Mouse (Mus musculus): ENCODE measurements around the gene Glb1l2.

Gene Glb1l2

DNA sequence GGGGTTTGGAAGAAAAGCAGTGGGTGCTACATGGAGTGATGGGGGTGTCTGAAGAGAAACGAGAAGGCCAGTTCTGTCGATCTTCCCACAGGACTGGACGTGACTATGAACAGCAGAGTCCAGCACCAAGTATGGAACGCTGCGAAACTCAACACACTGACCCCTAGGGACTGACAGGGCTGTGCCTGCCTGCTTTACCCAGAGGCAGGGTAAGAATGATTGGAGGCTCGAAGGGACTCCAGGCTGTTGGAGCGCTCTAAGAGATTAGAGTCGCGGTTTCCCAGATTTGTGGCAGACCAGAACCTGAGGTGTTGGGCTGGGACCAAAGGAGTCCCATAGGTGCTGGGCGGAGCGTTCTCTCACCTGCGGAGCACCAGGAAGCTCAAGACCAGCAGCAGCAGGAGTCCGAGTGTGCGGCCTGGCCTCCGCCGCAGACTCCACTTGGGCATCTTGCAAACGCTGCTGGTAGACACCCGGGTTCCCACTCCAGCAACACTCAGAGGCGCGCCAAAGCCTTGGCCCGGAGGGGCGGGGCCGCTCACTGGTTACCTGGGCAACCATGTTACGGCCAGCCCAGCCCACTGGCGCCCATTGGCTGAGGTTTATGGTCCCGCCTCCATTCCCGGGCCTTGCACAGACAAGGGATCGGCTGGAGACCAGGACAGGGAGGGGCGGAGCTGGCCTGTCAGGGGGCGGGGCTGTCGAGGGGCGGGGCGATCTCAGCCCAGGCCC is at the start of gene Glb1l2:
Gene Glb1l2 (minus strand): TSS at position 534 of the 732 bp plus-strand sequence.
- DNase-seq, result peak; percentile 73

DNA sequence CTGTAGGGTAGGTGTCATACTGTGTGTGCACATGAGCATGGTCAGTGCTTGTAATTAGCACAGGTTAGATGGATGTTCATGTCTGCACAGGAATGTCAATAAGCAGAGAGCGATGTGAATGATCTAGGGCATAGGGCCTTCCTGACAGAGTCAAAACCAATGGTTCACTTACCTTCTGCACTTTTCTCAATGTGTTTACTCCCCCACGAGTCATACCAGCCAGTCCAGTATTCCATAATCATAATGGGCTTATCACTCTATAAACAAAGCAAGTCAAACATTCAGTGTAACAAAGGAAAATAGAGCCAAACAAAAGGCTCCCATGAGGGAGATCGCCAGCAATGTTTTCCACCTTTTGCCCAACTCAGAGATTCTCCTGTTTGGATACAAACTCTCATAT is 24.8 kb upstream of the Glb1l2 start:
- no peak for DNase-seq

DNA sequence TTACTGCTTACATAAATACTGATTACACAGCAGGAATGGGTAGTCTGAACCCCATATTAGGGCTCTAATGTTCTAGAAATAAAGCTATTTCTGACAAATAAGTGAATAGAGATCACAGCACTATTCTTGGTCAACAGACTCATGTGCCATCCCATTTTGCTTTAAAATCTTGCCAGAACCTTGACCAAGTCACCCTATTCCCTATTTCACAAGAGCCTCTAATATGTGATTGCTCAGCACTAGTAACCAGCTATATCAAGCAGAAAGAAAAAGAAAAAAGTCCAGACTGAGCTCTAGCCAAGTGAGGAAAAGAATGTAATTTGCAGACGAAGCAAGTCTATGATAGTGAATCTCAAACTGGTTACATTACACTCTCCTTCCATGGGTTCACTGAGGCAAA is 13.7 kb upstream of the Glb1l2 start:
- DNase-seq, result no peak

DNA sequence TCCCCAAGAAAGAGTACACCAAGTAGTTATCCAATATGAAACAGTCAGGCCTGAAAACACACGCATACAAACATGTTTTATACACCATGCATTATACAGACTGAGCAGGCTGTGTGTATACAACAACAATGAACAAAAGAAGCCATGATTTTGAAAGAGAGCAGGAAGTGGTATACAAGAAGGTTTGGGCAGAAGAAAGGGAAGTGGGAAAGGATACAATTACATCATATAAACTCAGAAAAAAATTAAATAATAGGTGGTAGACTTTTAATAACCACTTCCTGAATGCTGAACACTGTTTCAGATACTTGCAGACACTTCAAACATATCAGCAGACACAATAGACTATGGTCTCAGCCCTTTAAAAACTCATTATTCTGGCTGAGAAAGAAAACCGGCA is 2.5 kb upstream of the Glb1l2 start:
- DNase-seq, result no peak

DNA sequence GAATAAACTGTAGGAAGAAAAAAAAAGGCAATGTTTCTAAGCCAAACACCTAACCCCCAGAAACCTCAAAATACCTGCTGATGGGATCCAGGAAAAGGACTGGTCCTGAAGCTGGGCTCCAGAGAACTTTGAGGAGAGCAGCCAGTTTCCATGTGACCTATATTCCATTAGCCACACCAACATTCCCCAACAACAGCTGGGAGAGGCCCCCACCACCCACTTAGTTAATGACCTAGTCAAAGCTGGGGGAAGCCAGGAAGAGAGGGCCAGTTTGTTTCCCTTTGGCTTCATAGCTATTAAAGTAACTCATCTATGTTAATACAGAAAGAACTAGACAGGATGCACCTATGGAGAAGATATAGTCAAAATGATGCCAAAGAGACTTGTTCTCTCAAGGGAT is 1.9 kb downstream of the Glb1l2 start:
- no peak for DNase-seq

DNA sequence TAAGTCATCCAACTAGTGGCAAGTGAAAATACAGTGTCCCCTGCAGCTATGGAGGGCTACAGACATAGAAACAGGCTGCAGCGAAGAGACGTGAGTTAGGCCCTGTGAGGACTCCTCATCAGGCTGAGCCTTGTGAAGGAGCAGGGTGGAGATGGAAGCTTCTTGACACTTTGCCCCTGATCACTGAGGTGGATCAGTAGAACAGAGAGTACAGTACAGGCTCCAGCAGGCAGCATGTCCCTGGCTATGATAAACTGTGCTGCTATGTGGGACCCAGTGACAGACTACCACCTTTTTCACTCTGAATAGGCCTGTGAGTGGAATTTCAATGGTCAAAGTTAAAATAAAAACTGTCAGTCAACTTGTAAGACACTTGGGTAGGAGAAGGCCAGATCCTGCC is 5.9 kb downstream of the Glb1l2 start:
- DNase-seq, result no peak

DNA sequence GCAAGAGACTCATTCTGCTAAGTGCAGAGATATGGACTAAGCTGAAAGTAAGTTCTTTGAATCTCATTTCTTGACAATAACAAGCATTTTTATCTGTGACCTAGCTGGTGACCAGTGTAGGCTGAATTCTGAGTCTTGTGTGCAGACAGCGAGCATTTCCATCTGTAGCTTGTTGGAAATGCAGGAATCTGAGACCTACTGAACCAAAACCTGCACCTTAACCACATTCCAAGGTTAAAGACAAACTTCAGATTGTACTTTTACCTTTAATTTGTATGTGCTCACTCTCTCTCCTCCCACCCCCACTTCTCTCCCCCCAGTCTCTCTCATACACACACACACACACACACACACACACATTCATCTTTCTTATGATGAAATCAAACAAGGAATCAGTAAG is 7.5 kb downstream of the Glb1l2 start:
- DNase-seq, result no peak

DNA sequence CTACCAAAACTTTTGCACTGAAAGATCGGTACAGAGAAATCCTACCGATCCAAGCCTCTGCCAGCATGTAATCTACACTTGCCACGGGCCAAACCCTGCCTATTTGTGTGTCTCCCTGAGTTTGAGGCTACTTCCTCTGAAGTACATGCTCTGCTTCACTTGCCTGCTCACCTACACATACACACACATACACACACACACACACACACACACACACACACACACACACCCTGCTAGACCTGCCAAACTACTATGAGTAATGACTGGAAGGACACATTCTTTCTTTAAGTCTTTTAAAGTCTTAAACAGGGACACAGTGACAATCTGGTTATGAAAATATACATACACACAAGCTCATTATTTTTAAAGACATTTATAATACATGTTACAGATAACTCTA is 8.1 kb downstream of the Glb1l2 start:
- no peak for DNase-seq

DNA sequence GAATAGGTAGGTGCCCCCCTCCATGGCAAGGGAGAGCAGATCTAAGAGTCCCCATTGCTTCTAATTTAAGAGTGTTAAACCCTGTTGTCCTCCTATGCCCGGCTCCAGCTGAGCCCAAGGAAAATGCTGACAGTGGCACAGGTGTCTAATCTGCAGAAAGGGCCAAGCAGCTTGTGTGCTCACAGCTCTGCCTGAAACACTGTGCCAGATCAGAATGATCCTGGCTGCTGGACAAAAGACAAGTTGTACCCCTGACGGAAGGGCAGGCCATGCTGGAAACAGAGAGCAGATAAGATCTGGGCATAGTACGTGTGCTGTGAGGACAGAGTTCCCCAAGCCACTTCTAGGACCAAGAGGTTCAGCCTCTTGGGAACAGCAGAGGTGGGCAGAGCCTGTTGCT is 13.4 kb downstream of the Glb1l2 start:
- peak; percentile 34 for DNase-seq

DNA sequence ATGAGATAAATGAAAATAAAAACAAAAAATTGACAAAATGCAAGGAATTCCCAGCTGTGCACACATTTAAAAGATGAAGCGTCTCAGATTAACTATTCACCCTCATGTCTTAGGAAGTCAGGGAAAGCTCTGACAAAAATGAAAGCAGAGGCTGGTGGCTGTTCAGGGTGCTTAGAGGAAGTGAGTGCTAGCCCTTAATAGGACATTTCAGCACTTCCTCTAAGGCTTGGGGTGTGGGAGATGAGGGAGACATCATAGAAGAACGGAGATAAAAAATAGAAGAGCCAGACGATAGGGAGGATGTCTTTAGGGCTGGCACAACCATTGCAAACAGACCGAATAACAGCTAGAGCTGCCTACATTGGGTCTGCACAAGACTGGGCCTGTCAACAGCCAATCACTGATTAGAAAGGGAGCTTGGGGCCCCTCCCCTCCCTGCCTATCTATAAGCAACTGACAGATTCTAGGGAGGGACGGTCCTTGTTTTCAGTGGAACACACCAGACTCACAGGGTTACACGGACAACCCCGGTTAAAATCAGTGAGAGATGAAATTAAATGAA is 22.8 kb downstream of the Glb1l2 start:
- DNase-seq, result no peak

DNA sequence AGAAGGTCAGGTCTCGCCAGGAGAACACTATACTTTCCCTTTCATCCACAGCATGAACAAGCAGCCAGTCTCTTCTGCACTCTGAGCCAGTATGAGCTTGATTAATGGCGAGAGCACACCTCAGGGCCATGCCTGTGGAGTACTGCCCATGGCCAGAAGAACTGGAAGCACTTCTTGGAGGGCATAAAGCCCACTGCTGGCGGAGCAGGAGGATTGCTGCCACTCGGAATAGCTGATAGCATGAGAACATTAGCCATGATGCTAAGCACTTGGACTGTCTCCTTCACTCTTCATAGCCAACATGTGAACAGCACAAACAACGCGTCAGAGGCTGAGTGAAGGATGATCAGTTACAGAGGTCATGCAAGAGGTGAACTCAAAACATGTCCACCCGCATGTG is 27.8 kb downstream of the Glb1l2 start:
- DNase-seq, result no peak

DNA sequence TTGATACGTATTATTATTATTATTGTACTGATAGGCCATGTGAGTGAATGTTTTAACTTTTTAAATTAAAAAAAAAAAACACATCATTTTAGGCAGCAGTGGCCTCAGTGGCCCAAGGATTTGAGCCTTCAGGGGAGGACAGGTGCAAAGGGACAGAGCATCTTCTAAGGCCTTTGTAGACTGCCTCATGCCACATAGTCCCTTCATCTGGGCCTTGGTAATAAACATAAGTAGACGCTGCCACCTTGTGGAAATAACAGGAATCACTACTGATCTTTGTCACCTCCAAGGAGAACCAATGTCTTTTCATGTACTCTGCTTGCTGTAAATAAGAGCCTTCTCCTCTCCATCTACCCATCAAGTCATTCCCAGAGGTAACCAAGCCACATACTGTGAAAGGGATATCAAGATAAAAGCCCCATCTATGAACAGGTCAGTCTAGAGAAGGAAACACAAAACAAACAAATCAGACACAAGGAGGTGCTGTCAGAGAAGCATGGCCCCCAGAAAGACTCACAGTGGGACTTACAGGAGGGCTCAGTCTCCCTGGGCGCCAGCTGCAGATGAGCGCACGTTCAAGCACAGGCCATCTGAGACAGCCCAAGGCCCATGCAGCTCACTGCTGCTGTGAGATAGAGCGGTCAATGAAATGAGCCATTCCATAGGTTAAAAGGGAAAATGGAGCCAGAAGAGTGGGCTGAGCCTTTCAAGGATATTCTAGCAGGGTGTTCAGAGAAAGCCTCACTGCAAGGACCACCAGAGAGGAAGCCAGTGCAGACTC is 30.0 kb downstream of the Glb1l2 start:
- peak; percentile 35 for DNase-seq

DNA sequence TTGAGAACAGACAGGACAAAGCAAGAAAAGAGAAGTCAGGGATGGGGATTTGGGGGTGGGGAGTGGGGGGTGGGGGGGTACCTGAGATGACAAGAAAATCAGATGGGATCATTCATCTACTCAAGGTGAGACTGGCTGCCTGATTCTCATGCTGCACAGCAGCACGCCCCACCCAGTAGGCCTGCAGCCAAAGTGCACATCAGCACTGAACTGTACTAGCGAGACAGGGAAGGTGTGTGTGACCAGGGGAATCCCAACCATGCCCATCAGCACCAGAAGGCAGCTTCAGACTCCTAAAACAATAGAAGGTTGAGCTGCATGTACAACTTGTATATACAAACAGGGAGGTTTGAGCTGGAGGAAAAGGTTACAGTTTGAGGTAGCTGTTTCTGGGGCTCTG is 30.6 kb downstream of the Glb1l2 start:
- no peak for DNase-seq

DNA sequence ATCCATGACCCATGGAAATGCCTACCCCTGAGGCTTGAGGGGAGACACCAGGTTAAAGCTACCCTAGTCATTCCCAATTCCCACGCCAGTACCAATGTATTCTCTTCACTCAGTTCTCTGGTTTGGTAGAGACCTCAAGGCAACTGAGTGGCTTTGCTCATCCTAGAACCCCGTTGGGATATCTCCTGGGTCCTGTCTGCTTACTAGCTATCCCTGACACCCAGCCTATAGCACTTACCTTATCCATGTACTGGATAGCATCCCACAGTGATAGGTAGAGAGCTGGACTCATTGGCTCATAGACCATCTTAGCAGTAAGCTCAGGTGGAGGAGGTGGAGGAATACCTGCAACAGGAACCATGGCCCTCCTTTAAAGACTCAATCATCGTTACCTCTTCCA is 38.1 kb downstream of the Glb1l2 start:
- no peak for DNase-seq

DNA sequence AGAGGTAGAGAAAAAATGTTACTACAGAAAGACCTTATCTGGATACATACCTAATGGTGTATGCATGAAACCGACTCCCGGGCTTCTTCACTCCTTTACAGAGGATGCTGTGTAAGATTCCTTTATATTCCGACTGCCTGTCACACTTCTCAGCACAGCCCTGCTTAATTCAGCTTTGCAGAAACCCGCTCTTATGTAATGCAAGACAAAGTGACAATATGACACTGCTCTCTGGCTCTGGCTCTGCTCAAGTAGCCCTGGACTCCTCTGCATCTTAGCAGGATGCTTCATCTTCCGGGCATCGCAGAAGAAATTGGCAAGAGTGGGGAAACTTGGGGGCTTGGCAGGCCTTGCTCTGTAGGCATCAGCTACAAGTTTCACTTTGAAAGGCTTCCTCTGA is 43.8 kb downstream of the Glb1l2 start:
- DNase-seq, result no peak

DNA sequence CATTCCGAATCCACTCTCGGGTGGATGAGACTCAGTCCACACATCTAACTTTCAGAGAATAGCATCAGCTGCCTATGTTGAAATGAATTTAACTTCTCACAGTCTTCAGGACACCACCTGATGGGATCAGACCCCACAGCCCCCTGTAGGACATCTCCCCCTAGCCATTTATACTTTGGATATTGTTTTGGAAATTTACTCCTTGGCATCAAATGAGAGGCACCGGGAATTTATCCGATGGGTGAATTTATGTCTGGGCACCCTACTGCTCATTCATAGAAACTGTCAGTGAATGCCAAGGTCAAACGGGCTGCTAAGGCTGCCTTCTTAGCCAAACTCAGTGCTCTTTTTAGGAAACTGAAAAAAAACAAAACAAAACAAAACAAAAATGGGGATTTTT is 45.7 kb downstream of the Glb1l2 start:
- DNase-seq, result no peak

DNA sequence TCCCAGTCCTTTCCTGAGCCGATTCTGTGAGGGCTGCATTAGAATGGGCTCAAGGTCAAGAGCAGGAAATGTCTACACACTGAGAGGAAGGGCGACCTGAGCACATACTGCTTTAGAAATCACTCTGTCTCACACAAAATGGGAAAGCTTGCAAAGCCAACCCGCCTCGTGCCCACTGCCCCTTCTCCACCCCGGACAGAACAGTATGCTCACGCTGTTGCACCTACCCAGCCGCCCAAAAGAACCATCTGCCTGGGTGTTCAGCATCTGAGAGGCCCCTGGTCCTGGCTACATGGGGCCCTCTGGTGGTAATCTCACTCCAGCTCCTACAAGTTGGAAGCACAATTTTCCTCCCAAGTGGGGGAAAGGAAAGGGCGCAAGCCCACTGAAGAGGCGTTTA is 46.2 kb downstream of the Glb1l2 start:
- DNase-seq, result peak; percentile 45

DNA sequence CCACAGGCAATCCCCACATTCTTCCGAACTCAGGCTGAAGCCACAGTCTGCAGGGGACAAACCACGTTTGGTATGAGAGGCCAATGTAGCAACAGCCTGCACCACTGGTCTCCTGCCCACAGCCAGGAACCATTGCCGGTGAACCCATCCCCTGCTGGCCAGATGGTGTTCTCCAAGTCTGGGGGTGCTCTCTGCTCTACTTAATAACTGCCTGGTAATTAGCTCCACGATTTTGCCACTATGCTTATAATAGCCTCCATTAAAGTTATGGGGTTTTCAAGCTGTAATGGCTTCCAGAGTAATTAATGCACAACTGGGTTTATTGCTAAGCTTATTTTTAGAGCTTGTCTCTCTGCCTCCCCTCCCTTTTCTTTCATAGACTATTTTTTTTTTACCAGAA is 57.4 kb downstream of the Glb1l2 start:
- DNase-seq, result no peak

DNA sequence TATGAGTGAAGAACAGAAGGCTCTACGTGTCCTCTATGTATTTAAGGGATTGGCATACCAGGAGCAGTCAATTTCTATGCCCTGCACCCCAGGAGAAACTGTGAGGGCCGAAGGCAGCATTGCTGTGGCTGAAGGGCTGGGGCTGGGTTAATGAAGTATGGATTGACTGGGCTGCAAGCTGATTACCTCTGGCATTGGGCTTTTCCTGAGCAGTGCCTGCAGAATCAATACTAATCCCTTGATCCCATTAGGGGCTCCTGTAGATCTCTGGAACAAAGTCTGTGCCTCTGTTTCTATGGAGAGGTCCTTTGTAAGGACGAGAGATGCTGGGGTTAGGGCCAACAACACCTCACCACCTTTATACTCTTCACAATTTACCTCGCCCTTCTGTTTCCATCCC is 59.1 kb downstream of the Glb1l2 start:
- no peak for DNase-seq

DNA sequence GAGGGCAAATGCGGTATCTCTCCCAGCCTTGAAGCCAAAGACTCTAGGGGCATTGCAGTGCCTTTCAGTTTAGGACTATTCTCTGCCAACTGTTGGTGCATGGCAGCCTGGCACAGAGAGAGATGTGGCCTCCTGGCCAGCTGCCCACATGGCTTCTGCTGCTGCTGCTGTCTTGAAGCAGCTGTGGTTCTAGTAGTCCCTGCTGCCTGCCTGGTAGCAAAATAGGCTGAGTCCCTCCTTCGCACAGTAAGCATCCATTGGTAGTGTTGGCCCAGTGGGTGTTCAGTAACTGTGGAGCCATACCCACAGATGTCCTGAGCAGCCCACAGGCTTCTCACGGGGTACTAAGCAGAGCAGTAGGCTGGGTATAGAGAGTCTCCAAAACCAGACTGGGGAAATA is 63.5 kb downstream of the Glb1l2 start:
- no peak for DNase-seq

DNA sequence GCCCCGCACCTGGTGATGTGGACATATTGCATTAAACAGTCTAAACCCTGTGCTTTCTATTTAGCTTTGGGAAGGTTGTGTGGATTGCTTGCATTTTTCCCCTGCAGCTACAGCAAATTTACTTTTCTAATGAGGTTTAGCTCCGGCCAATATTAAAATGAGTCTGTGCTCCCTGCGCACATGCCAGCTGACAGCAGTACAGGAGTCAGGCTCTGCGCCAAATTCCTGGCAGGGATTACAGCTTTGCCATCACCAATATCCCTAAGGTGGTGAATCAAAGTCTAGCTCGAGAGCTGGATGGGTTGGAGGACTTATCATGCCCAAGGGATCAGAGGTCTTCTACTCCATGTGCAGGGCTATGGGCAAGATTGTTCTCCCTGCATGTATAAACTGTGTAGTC is 69.2 kb downstream of the Glb1l2 start:
- peak; percentile 41 for DNase-seq

DNA sequence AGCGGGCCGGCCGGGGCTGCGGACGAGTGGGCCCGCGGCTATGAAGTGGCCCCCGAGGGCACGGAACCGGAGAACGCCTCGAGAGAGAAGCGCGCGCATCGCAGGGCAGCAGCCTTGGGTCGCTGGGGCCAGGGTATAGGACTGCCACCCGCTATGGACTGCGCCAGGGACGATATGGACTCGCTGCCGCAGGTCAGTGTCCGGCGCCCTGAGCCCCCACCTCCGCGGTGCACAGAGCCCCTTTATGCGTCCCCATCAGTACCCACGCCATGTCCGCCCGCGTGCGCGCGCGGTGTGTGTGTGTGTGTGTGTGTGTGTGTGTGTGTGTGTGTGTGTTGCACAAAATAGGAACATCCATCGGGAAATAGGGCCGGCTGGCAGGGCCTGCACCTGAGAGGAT is 72.3 kb downstream of the Glb1l2 start:
- no peak for DNase-seq

DNA sequence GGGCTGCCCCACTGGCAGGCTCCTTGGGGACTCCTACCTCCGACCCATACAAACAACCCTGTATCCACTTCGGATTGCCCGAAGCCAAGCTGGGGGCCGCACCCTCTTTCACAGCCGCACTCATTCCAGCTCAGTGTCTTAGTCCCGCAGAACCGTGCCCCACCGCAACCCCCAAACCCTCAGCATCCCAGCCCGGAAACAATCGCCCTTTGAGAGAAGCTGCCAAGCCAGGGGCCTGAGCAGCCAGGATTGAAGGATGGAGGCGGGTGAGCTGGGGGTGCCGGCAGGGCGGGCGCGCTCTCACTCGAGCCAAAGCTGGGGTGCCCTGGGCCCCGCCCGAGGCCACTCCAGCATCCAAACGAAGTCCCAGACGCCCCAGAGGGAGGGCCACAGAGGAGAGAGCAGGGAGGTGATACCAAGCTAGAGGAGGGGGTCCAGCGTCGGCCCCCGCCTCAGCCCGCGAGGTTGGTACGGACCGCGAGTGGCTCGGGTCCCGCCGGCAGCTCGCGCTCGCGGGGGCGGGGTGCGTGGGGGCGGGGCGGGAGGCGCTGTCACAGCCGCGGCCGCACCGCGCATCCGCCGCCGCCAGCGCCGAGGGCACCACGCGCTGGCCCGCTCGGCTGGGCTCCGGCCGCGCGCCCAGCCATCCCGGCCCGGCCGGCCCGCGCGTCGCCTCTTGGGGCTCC is 72.9 kb downstream of the Glb1l2 start, which contains the start of gene B3gat1:
Gene B3gat1 (plus strand): TSS at position 523 of the 686 bp plus-strand sequence.
- peak; percentile 21 for DNase-seq

DNA sequence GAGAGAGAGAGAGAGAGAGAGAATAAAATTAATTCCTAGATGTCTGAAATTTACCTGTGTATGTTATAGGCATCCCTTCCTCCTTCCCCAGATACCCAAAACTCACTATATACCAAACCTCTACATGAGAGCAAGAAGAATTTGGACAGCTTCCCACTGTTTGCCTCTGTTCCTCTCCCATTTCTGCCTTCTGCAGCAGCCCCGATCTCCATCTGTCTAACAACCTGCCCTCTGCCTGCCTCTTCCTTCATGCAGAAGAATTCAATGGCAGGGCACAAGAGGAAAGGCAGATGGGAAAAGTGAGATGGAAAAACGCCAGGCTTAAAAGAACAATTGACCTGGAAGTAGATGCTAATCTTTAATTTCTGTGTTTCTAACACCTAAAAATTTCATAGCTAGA is 77.7 kb downstream of the Glb1l2 start:
- no peak for DNase-seq

All from cerebellum, adult 9-11 months (tissue).